Mouse (Mus musculus) testis, postnatal 10 days (tissue): ENCODE measurements around the gene Scp2.
"Not testable (repeated sequence)": the region's sequence is repeated elsewhere in the genome, so short reads cannot be mapped to it uniquely, and the experiment has no call there.

ENCODE experiments used
- DNase-seq: peaks from one replicate; pipeline ENCODE4 v3.0.0; 2021; ENCODE audit warnings: low spot score

Scp2 gene

DNA sequence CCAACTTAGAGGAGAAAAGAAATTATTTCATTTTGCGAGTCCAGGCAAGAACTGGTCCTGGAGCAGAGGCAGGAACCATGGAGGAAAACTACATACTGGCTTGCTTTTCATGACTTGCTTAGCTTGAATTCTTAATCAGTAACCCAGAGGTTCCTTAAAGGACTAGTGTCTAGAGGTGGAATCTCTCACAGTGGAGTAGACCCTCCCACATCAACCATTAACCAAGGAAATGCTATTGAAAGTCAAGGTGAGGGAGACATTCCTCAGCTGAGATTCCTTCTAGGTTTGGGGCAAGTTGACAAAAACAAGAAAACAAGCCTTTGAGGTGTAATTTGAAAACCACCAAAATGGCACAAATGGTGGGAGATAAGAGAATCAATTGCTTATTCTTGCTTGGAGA lies at the start of gene Scp2:
TSS of gene Scp2 (minus strand) at position 119 of the 400 bp plus-strand sequence.
- no peak for DNase-seq

DNA sequence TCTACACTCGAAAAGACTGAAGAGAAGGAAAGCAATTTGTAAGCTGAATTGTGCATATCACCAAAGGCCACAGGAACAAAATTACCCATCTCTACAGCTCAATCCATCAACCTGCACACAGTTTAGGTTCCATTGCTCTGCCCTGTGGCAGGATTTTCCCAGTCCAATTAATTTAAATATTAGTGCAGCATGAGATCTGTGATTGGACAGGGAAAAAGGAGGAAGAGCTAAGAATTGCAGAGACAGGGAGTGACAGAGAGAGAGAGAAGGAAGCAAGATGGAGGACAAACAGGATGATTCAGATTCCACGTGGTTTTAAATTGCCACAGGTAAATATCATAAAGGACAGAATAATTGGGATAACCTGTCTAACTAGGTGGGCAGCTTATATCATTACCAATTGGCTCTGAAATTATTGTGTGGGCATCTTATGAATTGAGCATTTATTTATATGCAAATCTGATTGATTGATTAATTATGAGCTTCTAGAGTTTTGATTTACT lies 48.1 kb upstream of the Scp2 start:
- no peak for DNase-seq

DNA sequence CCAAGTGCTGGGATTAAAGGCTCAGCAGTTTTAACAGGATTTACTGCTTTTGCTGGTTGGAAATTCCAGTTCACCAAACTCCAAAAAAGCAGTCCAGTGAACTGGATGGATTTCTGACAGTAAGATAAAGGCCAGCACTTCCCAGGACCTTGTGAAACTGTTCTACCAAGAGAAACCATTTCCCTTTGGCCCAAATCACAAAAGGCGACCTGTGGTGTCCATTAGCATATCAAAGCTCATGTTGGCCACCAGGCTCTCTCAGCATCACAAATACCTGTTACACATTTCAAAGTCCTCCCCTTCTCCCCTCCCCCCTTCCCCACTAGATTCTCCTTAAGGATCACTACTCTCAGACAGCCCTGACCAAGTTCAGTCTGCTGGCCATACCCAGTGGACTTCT lies 37.5 kb upstream of the Scp2 start:
- DNase-seq = no peak

DNA sequence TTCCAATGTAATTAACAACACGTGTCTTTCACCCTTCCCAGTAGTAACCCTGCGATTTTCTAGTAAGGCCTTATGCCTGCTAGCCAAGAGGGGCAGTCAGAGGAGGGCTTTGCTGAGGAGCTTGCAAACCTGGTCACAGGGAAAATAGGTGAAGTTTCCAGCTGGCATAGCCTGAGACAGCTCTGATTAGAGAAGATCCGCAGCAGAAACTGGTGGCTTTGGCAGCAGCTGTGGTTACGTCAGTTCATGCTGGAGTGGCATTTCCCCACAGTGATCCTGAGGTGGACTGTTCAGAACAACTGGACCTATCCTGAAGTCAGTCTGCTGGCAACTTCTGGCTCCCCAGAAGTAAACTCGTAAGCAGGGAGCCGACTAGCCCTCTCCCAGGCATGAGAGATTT lies 23.3 kb upstream of the Scp2 start:
- no peak for DNase-seq

GRCm38 (mm10) chr4:108166874-108167273 lies 22.1 kb upstream of the Scp2 start:
- no peak for DNase-seq

DNA sequence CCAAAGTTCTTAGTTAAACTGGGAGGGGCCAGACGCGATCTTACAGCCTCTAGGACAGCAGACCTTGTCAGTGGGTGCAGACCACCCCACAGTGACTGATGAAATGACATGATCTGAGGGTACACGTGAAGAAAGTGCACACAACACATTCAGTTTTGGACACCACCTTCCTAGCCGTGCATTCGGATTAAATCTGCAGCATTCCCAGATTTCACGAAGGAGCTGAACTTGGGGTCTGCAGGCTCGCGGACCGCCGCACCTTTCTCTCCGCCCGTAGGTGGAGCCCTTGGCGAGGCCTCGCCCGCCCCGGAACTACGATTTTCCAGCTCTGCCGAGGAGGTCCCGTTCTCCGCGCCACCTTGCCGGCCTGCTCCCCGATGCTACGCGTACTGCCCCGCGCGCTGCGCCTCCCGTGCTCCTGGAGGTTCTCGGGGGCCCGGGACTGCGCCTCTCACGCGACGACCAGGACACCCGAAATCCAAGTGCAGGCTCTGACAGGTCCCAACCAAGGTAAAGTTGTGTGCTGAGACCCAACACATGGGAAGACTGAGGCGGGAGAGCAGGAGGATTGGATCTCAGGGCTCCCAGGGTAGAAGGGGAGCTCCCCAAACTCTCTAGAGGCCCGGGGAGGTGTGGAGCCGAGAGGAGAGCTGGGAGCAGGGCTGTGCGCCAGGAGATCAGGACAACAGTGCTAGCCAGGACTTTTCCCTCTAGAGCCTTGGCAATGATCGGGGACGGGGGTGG lies 20.5 kb upstream of the Scp2 start, which contains the start of gene Echdc2:
TSS of gene Echdc2 (plus strand) at position 286 of the 744 bp plus-strand sequence.
- peak; percentile 68 for DNase-seq

- DNase-seq = no peak
These were observed 18.5 kb upstream of the Scp2 start for GRCm38 (mm10) chr4:108163291-108163690.

DNA sequence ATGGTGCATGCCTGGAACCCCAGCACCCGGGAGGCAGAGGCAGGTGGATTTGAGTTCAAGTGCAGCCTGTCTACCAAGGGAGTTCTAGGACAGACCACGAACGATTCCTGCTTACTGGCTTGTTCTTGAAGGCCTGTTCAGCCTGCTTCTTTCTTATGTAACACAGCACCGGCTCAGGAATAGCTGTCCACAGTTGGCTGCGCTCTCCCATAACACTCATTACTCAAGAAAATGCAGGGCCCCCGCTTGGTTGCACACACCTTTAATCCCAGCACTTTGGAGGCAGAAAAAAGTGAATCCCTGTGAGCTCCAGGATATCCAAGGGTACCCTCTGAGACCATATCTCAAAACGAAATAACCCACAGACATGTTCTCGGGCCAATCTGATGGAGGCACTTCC lies 17.1 kb upstream of the Scp2 start:
- no peak for DNase-seq

GRCm38 (mm10) chr4:108155141-108155540 lies 10.3 kb upstream of the Scp2 start:
- not testable (repeated sequence) for DNase-seq

DNA sequence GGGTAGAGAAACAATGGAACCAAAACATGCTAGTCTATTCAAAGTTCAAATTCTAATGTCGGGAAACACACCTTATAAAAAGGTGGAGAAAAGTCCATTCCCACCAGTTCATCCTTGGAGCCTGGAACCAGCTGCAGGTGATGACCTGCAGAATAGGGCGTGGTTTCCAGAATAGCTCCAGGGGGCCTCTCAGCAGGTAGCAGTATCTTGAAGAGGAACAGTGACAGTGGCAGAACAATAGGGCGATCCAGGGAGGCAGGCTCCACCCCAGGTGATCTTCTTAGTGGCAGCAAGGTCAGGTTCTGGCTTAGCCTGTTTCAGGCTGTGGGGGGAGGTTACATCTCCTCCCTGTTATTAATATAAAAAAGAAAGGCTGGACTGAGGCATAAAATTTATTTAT lies 756 bp upstream of the Scp2 start:
- not testable (repeated sequence) for DNase-seq

DNA sequence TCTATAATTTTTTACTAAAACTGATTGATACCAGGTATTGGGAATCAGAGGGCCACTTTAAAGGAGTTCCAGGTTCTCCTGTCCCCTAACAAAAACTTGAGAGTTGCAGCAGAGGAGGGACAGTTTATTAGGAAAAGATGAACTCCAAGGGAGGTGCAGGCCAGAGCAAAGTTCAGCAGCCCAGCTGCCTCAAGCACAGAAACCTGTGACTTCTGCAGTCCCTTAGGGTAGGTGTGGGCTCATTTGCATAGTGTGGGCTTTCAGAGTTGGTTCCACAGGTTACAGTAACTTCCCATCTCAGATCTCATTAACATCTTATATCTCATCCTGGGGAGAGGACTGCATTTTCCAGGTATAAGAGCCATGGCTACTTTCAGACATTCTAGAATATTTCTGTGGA lies 1.0 kb downstream of the Scp2 start:
- DNase-seq = no peak

- DNase-seq = not testable (repeated sequence)
These were observed 1.6 kb downstream of the Scp2 start for GRCm38 (mm10) chr4:108143178-108143577.

GRCm38 (mm10) chr4:108136938-108137337 lies 7.9 kb downstream of the Scp2 start:
- no peak for DNase-seq

- no peak for DNase-seq
These were observed 14.3 kb downstream of the Scp2 start for GRCm38 (mm10) chr4:108130452-108130851.

DNA sequence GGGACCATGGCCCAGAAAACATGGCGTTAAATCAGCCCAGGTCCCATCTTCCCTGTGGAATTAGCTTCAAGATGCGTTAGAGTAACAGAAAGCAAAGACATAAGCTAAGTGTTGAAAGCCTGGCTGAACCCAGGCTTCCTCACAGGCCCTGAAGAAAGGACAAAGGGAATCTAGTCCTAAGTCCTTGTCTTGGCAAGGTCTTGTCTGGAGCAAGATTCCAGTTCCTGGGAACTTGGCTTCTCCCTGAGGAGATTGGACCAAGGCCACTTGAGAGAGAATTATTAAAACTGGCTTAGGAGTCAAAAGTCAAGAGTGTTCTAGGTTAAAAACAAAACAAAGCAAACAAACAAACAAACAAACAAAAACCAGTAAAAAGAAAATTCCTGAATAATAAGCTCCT lies 16.5 kb downstream of the Scp2 start:
- no peak for DNase-seq

- no peak for DNase-seq
These were observed 17.3 kb downstream of the Scp2 start for GRCm38 (mm10) chr4:108127516-108127915.

DNA sequence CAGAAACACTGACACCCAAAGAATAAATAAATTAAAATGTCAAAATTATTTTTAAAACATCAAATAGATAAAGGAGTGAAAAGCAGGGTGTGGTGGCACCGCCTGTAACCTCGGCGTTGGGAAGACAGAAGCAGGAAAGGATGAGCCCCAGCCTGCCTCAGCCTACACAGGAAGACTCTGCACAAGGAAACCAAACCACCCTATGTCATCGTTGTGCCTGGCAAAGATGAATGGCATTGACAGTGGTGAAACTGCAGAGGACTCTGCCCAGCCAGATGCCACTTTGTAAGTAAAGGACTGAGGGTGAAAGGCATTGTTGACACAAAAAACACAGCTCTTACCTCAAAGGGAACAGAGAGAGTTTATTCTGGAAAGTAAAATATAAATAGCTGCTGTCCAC lies 18.5 kb downstream of the Scp2 start:
- DNase-seq = no peak

DNA sequence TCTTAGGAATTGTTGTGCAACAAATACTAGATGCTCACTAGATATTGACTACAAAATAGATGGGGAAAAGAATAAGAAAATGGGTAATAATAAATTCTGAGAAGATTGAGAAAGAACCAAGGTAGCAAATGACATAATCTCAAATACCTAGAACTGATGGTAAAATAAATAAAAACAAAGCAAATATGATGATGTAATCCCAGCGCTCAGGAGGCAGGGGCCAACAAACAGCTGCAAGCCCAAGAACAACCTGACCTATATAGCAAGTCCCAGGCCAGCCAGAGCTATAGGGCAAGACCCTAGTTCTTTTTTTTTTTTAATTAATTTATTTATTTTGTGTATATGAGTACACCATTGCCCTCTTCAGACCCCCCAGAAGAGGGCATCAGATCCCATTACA lies 20.7 kb downstream of the Scp2 start:
- DNase-seq = no peak

GRCm38 (mm10) chr4:108117924-108118876 lies 26.6 kb downstream of the Scp2 start:
- DNase-seq = peak; percentile 98

- DNase-seq = no peak
These were observed 27.3 kb downstream of the Scp2 start for GRCm38 (mm10) chr4:108117488-108117887.

DNA sequence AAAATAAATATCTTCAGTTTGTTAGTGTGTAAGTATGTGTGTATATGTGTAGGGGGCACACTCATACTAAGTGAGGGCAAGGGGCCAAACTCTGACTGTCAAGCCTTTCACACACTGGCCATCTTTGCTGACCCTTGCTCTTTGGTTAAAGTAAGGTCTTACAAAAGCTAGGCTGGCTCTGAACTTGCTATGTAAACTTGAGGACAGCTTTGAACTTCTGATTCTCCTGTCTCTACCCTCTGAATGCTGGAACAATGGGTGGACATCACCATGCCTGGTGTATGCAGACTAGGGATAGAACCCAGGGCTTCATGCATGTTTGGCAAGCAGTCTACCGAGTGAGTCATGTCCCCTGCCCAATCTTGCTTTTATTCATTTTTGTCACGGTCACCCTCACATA lies 28.3 kb downstream of the Scp2 start:
- no peak for DNase-seq

DNA sequence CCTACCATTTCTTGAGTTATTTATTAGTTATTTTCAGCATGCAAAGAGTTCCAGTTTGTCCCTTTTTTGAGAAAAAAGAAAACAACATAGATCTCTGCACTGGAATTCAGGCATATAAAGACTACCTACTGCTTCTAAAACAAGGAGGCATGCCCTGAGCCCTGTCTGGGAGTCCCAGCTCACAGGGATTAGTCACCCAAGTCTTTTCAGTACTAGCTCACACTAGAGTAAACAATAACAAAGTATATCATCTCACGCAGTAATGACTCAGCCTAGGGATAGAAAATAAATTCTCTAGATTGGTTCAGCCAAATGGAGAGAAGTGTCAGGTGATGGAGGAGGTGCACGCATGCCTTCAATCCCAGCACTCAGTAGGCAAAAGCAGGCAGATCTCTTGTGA lies 34.1 kb downstream of the Scp2 start:
- no peak for DNase-seq

- no peak for DNase-seq
These were observed 35.1 kb downstream of the Scp2 start for GRCm38 (mm10) chr4:108109728-108110127.
